Mouse (Mus musculus): ENCODE measurements around the gene Slco1a1. TPM values are rescaled to one million over a fixed set of nuclear protein-coding genes. Genes with fewer than 3 reads are reported as not detected.
"Not testable (repeated sequence)": the region's sequence is repeated elsewhere in the genome, so short reads cannot be mapped to it uniquely, and the experiment has no call there.

Slco1a1 gene
- polyA plus RNA-seq, 1 experiment from 2014 or later = not detected

DNA sequence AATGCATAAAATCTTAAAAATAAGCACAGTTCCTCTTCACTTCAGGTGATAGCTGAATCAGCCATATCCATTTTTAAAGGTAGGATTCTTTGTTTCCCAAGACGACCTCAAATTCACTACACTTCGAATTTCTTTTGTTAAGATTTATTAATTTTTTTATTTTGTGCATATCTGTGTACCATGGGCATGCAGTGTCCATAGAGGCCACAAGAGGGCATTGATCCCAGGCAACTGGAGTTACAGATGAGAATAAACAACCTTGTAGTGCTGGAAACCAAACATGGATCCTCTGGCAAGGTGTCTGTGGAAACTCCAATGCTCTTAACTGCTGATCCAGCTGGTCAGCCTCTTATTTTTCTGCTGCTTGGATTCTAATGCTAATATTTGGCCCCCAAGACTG lies 58.5 kb downstream of the Slco1a1 start:
- Histone ChIP-seq H3K27me3 (ENCODE audit: control insufficient read depth, insufficient read depth, low read length) (no peaks in the 10 kb centered on the region), H3K36me3 (ENCODE audit: control insufficient read depth, insufficient read depth, low read length) (no peaks in the 10 kb centered on the region), H3K4me3 (ENCODE audit: low read depth, low read length) (no peak overlapping the region), H3K9me3 (ENCODE audit: control insufficient read depth, low read length) (no peaks in the 10 kb centered on the region), H3K4me1 (ENCODE audit: control insufficient read depth, insufficient read depth, low read length) (no peaks in the 10 kb centered on the region), H3K9ac (ENCODE audit: low read length) (no peak overlapping the region), H3K4me2 (ENCODE audit: low read depth, severe bottlenecking) (no peak overlapping the region), H3K27ac (replicated peaks; ENCODE audit: low read depth, low read length) (no peak overlapping the region)
- WGBS = 67% methylated on average over 2 of the region's 2 CpGs
- ATAC-seq (ENCODE audit: insufficient number of reproducible peaks, low FRiP score, low TSS enrichment, low read depth) (no peak), DNase-seq (ENCODE audit: low spot score) (no peak)

DNA sequence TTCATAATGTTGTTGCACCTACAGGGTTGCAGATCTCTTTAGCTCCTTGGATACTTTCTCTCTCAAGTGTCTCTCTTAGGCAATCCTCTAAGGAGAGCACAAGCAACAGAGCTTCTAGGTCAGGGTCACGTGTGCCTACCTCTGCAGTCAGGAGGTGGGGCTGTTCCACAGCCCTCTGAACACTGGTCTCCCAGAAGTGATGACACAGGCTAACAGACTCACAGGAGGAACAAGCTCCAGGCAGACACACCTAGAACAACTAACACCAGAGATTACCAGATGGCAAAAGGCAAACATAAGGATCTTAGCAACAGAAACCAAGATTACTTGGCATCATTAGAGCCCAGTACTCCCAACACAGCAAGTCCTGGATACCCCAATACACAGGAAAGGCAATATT lies 64.2 kb downstream of the Slco1a1 start:
- H3K4me3 ChIP-seq (ENCODE audit: low read depth, low read length) = no peak overlapping the region
- H3K4me2 ChIP-seq (ENCODE audit: low read depth, severe bottlenecking) = no peak overlapping the region
- H3K27me3 ChIP-seq (ENCODE audit: control insufficient read depth, insufficient read depth, low read length) = no peaks in the 10 kb centered on the region
- no peak overlapping the region for H3K27ac ChIP-seq (replicated peaks; ENCODE audit: low read depth, low read length)
- no peak for ATAC-seq (ENCODE audit: insufficient number of reproducible peaks, low FRiP score, low TSS enrichment, low read depth)
- no peaks in the 10 kb centered on the region for H3K36me3 ChIP-seq (ENCODE audit: control insufficient read depth, insufficient read depth, low read length)
- H3K9ac ChIP-seq (ENCODE audit: low read length) = no peak overlapping the region
- no peaks in the 10 kb centered on the region for H3K4me1 ChIP-seq (ENCODE audit: control insufficient read depth, insufficient read depth, low read length)
- H3K9me3 ChIP-seq (ENCODE audit: control insufficient read depth, low read length) = no peaks in the 10 kb centered on the region
- WGBS = 62% methylated on average over 1 of the region's 1 CpGs
- no peak for DNase-seq (ENCODE audit: low spot score)

GRCm38 (mm10) chr6:141875742-141876141 lies 71.0 kb downstream of the Slco1a1 start:
- not testable (repeated sequence) for H3K27me3 ChIP-seq (ENCODE audit: control insufficient read depth, insufficient read depth, low read length); H3K9me3 ChIP-seq (ENCODE audit: control insufficient read depth, low read length); H3K9ac ChIP-seq (ENCODE audit: low read length); DNase-seq (ENCODE audit: low spot score); H3K36me3 ChIP-seq (ENCODE audit: control insufficient read depth, insufficient read depth, low read length); ATAC-seq (ENCODE audit: insufficient number of reproducible peaks, low FRiP score, low TSS enrichment, low read depth); H3K4me2 ChIP-seq (ENCODE audit: low read depth, severe bottlenecking); H3K4me3 ChIP-seq (ENCODE audit: low read depth, low read length); H3K27ac ChIP-seq (replicated peaks; ENCODE audit: low read depth, low read length); H3K4me1 ChIP-seq (ENCODE audit: control insufficient read depth, insufficient read depth, low read length)
- 86% methylated on average over 4 of the region's 4 CpGs for WGBS

DNA sequence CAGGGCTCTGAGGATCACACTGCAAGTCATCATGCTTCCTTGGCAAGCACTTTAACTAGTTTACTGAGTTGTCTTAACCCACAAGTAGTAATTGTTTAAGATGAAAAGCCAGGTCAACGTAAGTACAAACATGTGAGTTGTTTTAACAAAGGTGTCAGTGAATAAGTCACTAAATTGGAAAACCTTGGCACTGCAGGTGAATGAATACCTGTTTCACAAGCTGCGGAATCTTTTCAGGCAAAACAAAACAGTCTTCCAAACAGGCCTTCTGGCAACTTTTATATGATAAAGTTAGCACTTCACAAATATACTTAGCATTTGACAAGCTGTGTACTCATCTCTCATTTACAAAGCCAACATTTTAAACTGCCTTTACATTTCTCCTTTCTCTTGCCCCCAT lies 75.1 kb downstream of the Slco1a1 start:
- no peaks in the 10 kb centered on the region for H3K36me3 ChIP-seq (ENCODE audit: control insufficient read depth, insufficient read depth, low read length)
- H3K4me1 ChIP-seq (ENCODE audit: control insufficient read depth, insufficient read depth, low read length) = no peaks in the 10 kb centered on the region
- no peaks in the 10 kb centered on the region for H3K27me3 ChIP-seq (ENCODE audit: control insufficient read depth, insufficient read depth, low read length)
- ATAC-seq (ENCODE audit: insufficient number of reproducible peaks, low FRiP score, low TSS enrichment, low read depth) (no peak), DNase-seq (ENCODE audit: low spot score) (no peak)
- no peak overlapping the region for H3K27ac ChIP-seq (replicated peaks; ENCODE audit: low read depth, low read length)
- no peak overlapping the region for H3K4me3 ChIP-seq (ENCODE audit: low read depth, low read length)
- whole genome bisulfite sequencing = 77% methylated on average over 2 of the region's 2 CpGs
- no peak overlapping the region for H3K4me2 ChIP-seq (ENCODE audit: low read depth, severe bottlenecking)
- H3K9me3 ChIP-seq (ENCODE audit: control insufficient read depth, low read length) = no peaks in the 10 kb centered on the region
- H3K9ac ChIP-seq (ENCODE audit: low read length) = no peak overlapping the region

DNA sequence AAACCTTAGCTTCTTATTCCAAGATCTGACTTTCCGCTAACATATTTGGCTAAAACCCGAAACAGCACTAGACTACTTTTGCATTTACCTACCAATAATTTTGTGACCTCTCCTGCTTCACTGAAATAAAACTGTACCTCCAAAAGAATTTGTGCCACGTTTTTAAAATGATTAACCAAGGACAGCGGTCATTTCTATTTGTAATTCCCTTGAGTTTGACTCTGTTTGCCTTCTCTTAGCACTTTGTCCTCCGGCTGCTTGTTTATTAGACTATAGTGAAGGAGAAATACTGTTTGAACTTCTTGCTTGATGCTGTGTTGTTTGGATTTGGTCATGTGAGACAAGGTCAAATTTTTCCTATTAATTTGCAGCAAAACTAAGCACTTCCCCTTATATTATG lies 78.0 kb downstream of the Slco1a1 start:
- DNase-seq (ENCODE audit: low spot score) (no peak), ATAC-seq (ENCODE audit: insufficient number of reproducible peaks, low FRiP score, low TSS enrichment, low read depth) (no peak)
- Histone ChIP-seq H3K27me3 (ENCODE audit: control insufficient read depth, insufficient read depth, low read length) (no peaks in the 10 kb centered on the region), H3K4me3 (ENCODE audit: low read depth, low read length) (no peak overlapping the region), H3K27ac (replicated peaks; ENCODE audit: low read depth, low read length) (no peak overlapping the region), H3K9ac (ENCODE audit: low read length) (no peak overlapping the region), H3K9me3 (ENCODE audit: control insufficient read depth, low read length) (no peaks in the 10 kb centered on the region), H3K4me2 (ENCODE audit: low read depth, severe bottlenecking) (no peak overlapping the region), H3K36me3 (ENCODE audit: control insufficient read depth, insufficient read depth, low read length) (no peaks in the 10 kb centered on the region), H3K4me1 (ENCODE audit: control insufficient read depth, insufficient read depth, low read length) (no peaks in the 10 kb centered on the region)
- WGBS = 82% methylated on average over 5 of the region's 5 CpGs

- Histone ChIP-seq H3K9ac (ENCODE audit: low read length) (no peak overlapping the region), H3K27ac (replicated peaks; ENCODE audit: low read depth, low read length) (no peak overlapping the region), H3K4me1 (ENCODE audit: control insufficient read depth, insufficient read depth, low read length) (no peaks in the 10 kb centered on the region), H3K27me3 (ENCODE audit: control insufficient read depth, insufficient read depth, low read length) (no peaks in the 10 kb centered on the region), H3K36me3 (ENCODE audit: control insufficient read depth, insufficient read depth, low read length) (no peaks in the 10 kb centered on the region), H3K4me2 (ENCODE audit: low read depth, severe bottlenecking) (no peak overlapping the region), H3K9me3 (ENCODE audit: control insufficient read depth, low read length) (no peaks in the 10 kb centered on the region), H3K4me3 (ENCODE audit: low read depth, low read length) (no peak overlapping the region)
- ATAC-seq (ENCODE audit: insufficient number of reproducible peaks, low FRiP score, low TSS enrichment, low read depth) (no peak), DNase-seq (ENCODE audit: low spot score) (no peak)
- 90% methylated on average over 5 of the region's 5 CpGs for WGBS
Observed at GRCm38 (mm10) chr6:141866026-141866425, 80.7 kb downstream of the Slco1a1 start.

DNA sequence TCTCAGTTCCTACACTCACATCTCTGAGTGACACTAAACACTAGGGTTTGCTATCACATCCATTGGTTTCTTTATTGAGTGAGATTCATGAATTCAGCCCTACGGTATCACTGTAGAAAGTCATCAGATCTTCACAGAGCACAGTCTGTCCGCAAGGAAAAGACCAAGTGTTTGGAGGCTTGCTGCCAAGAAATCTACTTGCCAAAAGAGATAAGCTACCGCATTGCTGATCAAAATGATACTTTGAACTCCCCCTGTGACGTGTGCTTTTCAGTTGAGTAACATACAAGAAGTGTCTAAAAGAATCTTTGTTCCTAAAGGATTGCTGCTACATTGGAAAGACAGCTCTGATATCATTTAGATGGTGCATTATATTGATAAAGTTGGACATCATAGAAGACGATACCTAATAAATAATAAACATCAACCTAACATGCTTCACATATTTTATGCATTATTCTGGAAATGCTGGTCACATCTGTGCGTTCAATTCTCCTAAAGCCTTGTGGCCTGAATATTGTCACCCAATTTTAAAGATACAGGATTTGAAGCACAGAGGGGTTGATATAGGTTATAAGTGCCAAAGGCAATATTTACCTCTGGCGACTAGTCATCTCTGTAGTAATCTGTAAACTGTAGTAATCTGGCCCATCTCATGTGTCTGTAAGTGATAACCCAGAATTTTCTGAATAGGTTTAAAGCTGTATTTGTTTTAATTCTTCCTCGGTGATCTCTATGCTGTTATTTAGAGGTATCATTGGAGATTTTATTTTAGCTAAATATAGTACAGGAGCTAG lies 88.8 kb downstream of the Slco1a1 start:
- no peak for ATAC-seq (ENCODE audit: insufficient number of reproducible peaks, low FRiP score, low TSS enrichment, low read depth)
- H3K36me3 ChIP-seq (ENCODE audit: control insufficient read depth, insufficient read depth, low read length) = no peaks in the 10 kb centered on the region
- no peak overlapping the region for H3K27ac ChIP-seq (replicated peaks; ENCODE audit: low read depth, low read length)
- no peak for DNase-seq (ENCODE audit: low spot score)
- H3K4me3 ChIP-seq (ENCODE audit: low read depth, low read length) = no peak overlapping the region
- no peaks in the 10 kb centered on the region for H3K9me3 ChIP-seq (ENCODE audit: control insufficient read depth, low read length)
- no peak overlapping the region for H3K9ac ChIP-seq (ENCODE audit: low read length)
- H3K4me1 ChIP-seq (ENCODE audit: control insufficient read depth, insufficient read depth, low read length) = no peaks in the 10 kb centered on the region
- H3K4me2 ChIP-seq (ENCODE audit: low read depth, severe bottlenecking) = no peak overlapping the region
- H3K27me3 ChIP-seq (ENCODE audit: control insufficient read depth, insufficient read depth, low read length) = no peaks in the 10 kb centered on the region
- WGBS = 90% methylated on average over 8 of the region's 8 CpGs

All from limb, embryonic 11.5 days (tissue).